Mouse (Mus musculus): ENCODE data around the gene Cldn34c2. TPM values are rescaled to one million over a fixed set of nuclear protein-coding genes. Genes with fewer than 3 reads are reported as not detected.
"Not testable (repeated sequence)": the region's sequence is repeated elsewhere in the genome, so short reads cannot be mapped to it uniquely, and the experiment has no call there.

Cldn34c2 gene
- not detected in 2 replicates for polyA plus RNA-seq (2016; fragmentation: Nextera tagmentation; extraction: Ambion mirVana)

GRCm38 (mm10) chrX:123581400-123581799 is at the start of gene Cldn34c2:
TSS of gene Cldn34c2 (plus strand) at chrX:123581700.
- not testable (repeated sequence) for ATAC-seq (ENCODE audit: insufficient number of reproducible peaks, insufficient read depth, low FRiP score, low TSS enrichment); H3K4me2 ChIP-seq (replicated peaks); H3K27ac ChIP-seq; H3K4me3 ChIP-seq; H3K4me1 ChIP-seq; H3K36me3 ChIP-seq; H3K9ac ChIP-seq; H3K27me3 ChIP-seq; H3K9me3 ChIP-seq

- H3K4me3 ChIP-seq; H3K4me2 ChIP-seq (replicated peaks); H3K36me3 ChIP-seq; ATAC-seq (ENCODE audit: insufficient number of reproducible peaks, insufficient read depth, low FRiP score, low TSS enrichment); H3K9ac ChIP-seq; H3K4me1 ChIP-seq; H3K9me3 ChIP-seq; H3K27ac ChIP-seq; H3K27me3 ChIP-seq: not testable (repeated sequence)
- WGBS: 91% methylated on average over 13 of the region's 13 CpGs
Observed at GRCm38 (mm10) chrX:123551378-123551777, 30.1 kb upstream of the Cldn34c2 start.

GRCm38 (mm10) chrX:123612158-123612828 is 30.8 kb downstream of the Cldn34c2 start:
- H3K9ac ChIP-seq; H3K27ac ChIP-seq; H3K36me3 ChIP-seq; H3K27me3 ChIP-seq; H3K4me3 ChIP-seq; H3K9me3 ChIP-seq; H3K4me1 ChIP-seq; H3K4me2 ChIP-seq (replicated peaks); ATAC-seq (ENCODE audit: insufficient number of reproducible peaks, insufficient read depth, low FRiP score, low TSS enrichment): not testable (repeated sequence)
- WGBS: 84% methylated on average over 9 of the region's 12 CpGs

Other genes starting within 250 kb of the Cldn34c2 start
- not detected in 2 replicates for gene Gm17467, start 123.1 kb downstream of the Cldn34c2 start, polyA plus RNA-seq (2016; fragmentation: Nextera tagmentation; extraction: Ambion mirVana)
- gene Cldn34c3, start 212.0 kb downstream of the Cldn34c2 start, polyA plus RNA-seq (2016; fragmentation: Nextera tagmentation; extraction: Ambion mirVana): not detected in 2 replicates

All from embryonic facial prominence, embryonic 12.5 days (tissue).